Mouse (Mus musculus): ENCODE data around the gene Zwilch. TPM values are rescaled to one million over a fixed set of nuclear protein-coding genes. Genes with fewer than 3 reads are reported as not detected.
"Not testable (repeated sequence)": the region's sequence is repeated elsewhere in the genome, so short reads cannot be mapped to it uniquely, and the experiment has no call there.

Zwilch gene
- total and polyA plus RNA-seq, 2 experiments from 2014 or later = 2.0 to 8.9 TPM

- no peaks in the 10 kb centered on the region for H3K27me3 ChIP-seq (ENCODE audit: insufficient read depth, low read length)
- H3K4me2 ChIP-seq (ENCODE audit: low read depth) = no peak overlapping the region
- no peak overlapping the region for H3K27ac ChIP-seq (ENCODE audit: low read depth, low read length)
- no peak overlapping the region for H3K4me3 ChIP-seq (ENCODE audit: low read depth, low read length)
- no peak for DNase-seq
- no peak overlapping the region for H3K9ac ChIP-seq
- ATAC-seq = no peak
- TF ChIP-seq CTCF (IDR thresholded peaks at IDR 0.05; ENCODE audit: low read depth) = no peak
- H3K4me1 ChIP-seq (ENCODE audit: insufficient read depth) = no peaks in the 10 kb centered on the region
- H3K9me3 ChIP-seq (ENCODE audit: low read length) = no peaks in the 10 kb centered on the region
- WGBS = 92% methylated on average over 5 of the region's 5 CpGs
- H3K36me3 ChIP-seq (ENCODE audit: insufficient read depth) = no peaks in the 10 kb centered on the region
Measured at GRCm38 (mm10) chr9:64160471-64160870, 12.4 kb downstream of the Zwilch start.

GRCm38 (mm10) chr9:64156641-64157040 lies 16.3 kb downstream of the Zwilch start:
- Histone ChIP-seq H3K4me2 (ENCODE audit: low read depth) (no peak overlapping the region), H3K27me3 (ENCODE audit: insufficient read depth, low read length) (no peaks in the 10 kb centered on the region), H3K4me1 (ENCODE audit: insufficient read depth) (no peaks in the 10 kb centered on the region), H3K9ac (no peak overlapping the region), H3K4me3 (ENCODE audit: low read depth, low read length) (no peak overlapping the region), H3K9me3 (ENCODE audit: low read length) (no peaks in the 10 kb centered on the region), H3K27ac (ENCODE audit: low read depth, low read length) (no peak overlapping the region), H3K36me3 (ENCODE audit: insufficient read depth) (no peaks in the 10 kb centered on the region)
- ATAC-seq (no peak), DNase-seq (no peak)
- 90% methylated on average over 1 of the region's 1 CpGs for WGBS
- no peak for TF ChIP-seq CTCF (IDR thresholded peaks at IDR 0.05; ENCODE audit: low read depth)

- Histone ChIP-seq H3K9me3 (ENCODE audit: low read length) (no peaks in the 10 kb centered on the region), H3K27ac (ENCODE audit: low read depth, low read length) (no peak overlapping the region), H3K27me3 (ENCODE audit: insufficient read depth, low read length) (no peaks in the 10 kb centered on the region), H3K4me2 (ENCODE audit: low read depth) (no peak overlapping the region), H3K4me3 (ENCODE audit: low read depth, low read length) (no peak overlapping the region), H3K9ac (no peak overlapping the region), H3K36me3 (ENCODE audit: insufficient read depth) (no peaks in the 10 kb centered on the region), H3K4me1 (ENCODE audit: insufficient read depth) (no peaks in the 10 kb centered on the region)
- WGBS = 93% methylated on average over 9 of the region's 9 CpGs
- TF ChIP-seq CTCF (IDR thresholded peaks at IDR 0.05; ENCODE audit: low read depth) = no peak
- no peak for ATAC-seq
- no peak for DNase-seq
Measured at GRCm38 (mm10) chr9:64139879-64140278, 33.0 kb downstream of the Zwilch start.

- not testable (repeated sequence) for ATAC-seq; H3K9ac ChIP-seq; H3K27ac ChIP-seq (ENCODE audit: low read depth, low read length); H3K4me2 ChIP-seq (ENCODE audit: low read depth); H3K4me3 ChIP-seq (ENCODE audit: low read depth, low read length); H3K36me3 ChIP-seq (ENCODE audit: insufficient read depth); H3K27me3 ChIP-seq (ENCODE audit: insufficient read depth, low read length); H3K9me3 ChIP-seq (ENCODE audit: low read length); H3K4me1 ChIP-seq (ENCODE audit: insufficient read depth)
- DNase-seq = peak; percentile 69
- TF ChIP-seq CTCF (IDR thresholded peaks at IDR 0.05; ENCODE audit: low read depth) = peak; percentile 73
- 6% methylated on average over 6 of the region's 6 CpGs for WGBS
Measured at GRCm38 (mm10) chr9:64138896-64139295, 34.0 kb downstream of the Zwilch start.

GRCm38 (mm10) chr9:64131623-64132022 lies 41.3 kb downstream of the Zwilch start:
- Histone ChIP-seq H3K9me3 (ENCODE audit: low read length) (no peaks in the 10 kb centered on the region), H3K4me2 (ENCODE audit: low read depth) (no peak overlapping the region), H3K36me3 (ENCODE audit: insufficient read depth) (no peaks in the 10 kb centered on the region), H3K27ac (ENCODE audit: low read depth, low read length) (no peak overlapping the region), H3K4me3 (ENCODE audit: low read depth, low read length) (no peak overlapping the region), H3K9ac (no peak overlapping the region), H3K27me3 (ENCODE audit: insufficient read depth, low read length) (no peaks in the 10 kb centered on the region), H3K4me1 (ENCODE audit: insufficient read depth) (no peaks in the 10 kb centered on the region)
- DNase-seq = no peak
- ATAC-seq = no peak
- no peak for TF ChIP-seq CTCF (IDR thresholded peaks at IDR 0.05; ENCODE audit: low read depth)
- WGBS = 92% methylated on average over 6 of the region's 6 CpGs

- DNase-seq (no peak), ATAC-seq (no peak)
- Histone ChIP-seq H3K27ac (ENCODE audit: low read depth, low read length) (no peak overlapping the region), H3K27me3 (ENCODE audit: insufficient read depth, low read length) (no peaks in the 10 kb centered on the region), H3K4me2 (ENCODE audit: low read depth) (no peak overlapping the region), H3K36me3 (ENCODE audit: insufficient read depth) (no peaks in the 10 kb centered on the region), H3K4me3 (ENCODE audit: low read depth, low read length) (no peak overlapping the region), H3K9ac (no peak overlapping the region), H3K4me1 (ENCODE audit: insufficient read depth) (no peaks in the 10 kb centered on the region), H3K9me3 (ENCODE audit: low read length) (no peaks in the 10 kb centered on the region)
- TF ChIP-seq CTCF (IDR thresholded peaks at IDR 0.05; ENCODE audit: low read depth) = no peak
- WGBS = 69% methylated on average over 12 of the region's 12 CpGs
Measured at GRCm38 (mm10) chr9:64126121-64126520, 46.8 kb downstream of the Zwilch start.

GRCm38 (mm10) chr9:64125307-64125706 lies 47.6 kb downstream of the Zwilch start:
- WGBS = 67% methylated on average over 3 of the region's 3 CpGs
- ATAC-seq (no peak), DNase-seq (no peak)
- Histone ChIP-seq H3K27me3 (ENCODE audit: insufficient read depth, low read length) (no peaks in the 10 kb centered on the region), H3K27ac (ENCODE audit: low read depth, low read length) (no peak overlapping the region), H3K4me2 (ENCODE audit: low read depth) (no peak overlapping the region), H3K9ac (no peak overlapping the region), H3K36me3 (ENCODE audit: insufficient read depth) (no peaks in the 10 kb centered on the region), H3K9me3 (ENCODE audit: low read length) (no peaks in the 10 kb centered on the region), H3K4me3 (ENCODE audit: low read depth, low read length) (no peak overlapping the region), H3K4me1 (ENCODE audit: insufficient read depth) (no peaks in the 10 kb centered on the region)
- TF ChIP-seq CTCF (IDR thresholded peaks at IDR 0.05; ENCODE audit: low read depth) = no peak

- not testable (repeated sequence) for H3K27ac ChIP-seq (ENCODE audit: low read depth, low read length); H3K4me2 ChIP-seq (ENCODE audit: low read depth); H3K27me3 ChIP-seq (ENCODE audit: insufficient read depth, low read length); H3K4me1 ChIP-seq (ENCODE audit: insufficient read depth); H3K4me3 ChIP-seq (ENCODE audit: low read depth, low read length); H3K9ac ChIP-seq; ATAC-seq; DNase-seq; H3K9me3 ChIP-seq (ENCODE audit: low read length); H3K36me3 ChIP-seq (ENCODE audit: insufficient read depth)
- 61% methylated on average over 3 of the region's 3 CpGs for WGBS
Measured at GRCm38 (mm10) chr9:64124846-64125245, 48.1 kb downstream of the Zwilch start.

Measured in forebrain, postnatal 0 days (tissue).